Mouse (Mus musculus): Measurements from ENCODE around the gene Cnnm3. TPM values are rescaled to one million over a fixed set of nuclear protein-coding genes. Genes with fewer than 3 reads are reported as not detected.

The Cnnm3 gene
- polyA plus RNA-seq, 1 experiment from 2014 or later: 3.5 TPM

DNA sequence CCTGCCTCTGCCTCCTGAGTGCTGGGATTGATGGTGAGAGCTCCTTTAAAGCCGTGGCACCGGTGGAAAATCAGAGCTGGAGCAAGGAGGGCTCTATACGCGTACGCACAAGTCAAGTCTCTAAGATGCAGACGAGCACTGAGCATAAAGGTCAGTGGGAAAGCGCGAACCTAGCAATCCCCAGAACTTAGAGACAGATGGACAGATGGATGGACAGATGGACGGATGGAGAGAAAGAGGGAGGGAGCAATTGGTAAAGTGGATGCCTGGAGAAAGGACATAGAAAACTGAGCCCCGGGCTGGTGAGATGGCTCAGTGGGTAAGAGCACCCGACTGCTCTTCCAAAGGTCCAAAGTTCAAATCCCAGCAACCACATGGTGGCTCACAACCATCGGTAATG lies 29.1 kb downstream of the Cnnm3 start:
- H3K4me3 ChIP-seq (ENCODE audit: low read depth, low read length): no peak overlapping the region
- no peak for ATAC-seq (replicated peaks; ENCODE audit: insufficient number of reproducible peaks, low FRiP score, low TSS enrichment, low read depth)
- no peaks in the 10 kb centered on the region for H3K4me1 ChIP-seq (ENCODE audit: control insufficient read depth, insufficient read depth, low read length)
- no peak overlapping the region for H3K27ac ChIP-seq (replicated peaks; ENCODE audit: low read depth, low read length)
- no peak overlapping the region for H3K4me2 ChIP-seq (ENCODE audit: low read depth, low read length)
- 91% methylated on average over 12 of the region's 12 CpGs for WGBS
- no peaks in the 10 kb centered on the region for H3K27me3 ChIP-seq (ENCODE audit: control insufficient read depth, insufficient read depth, low read length)
- no peaks in the 10 kb centered on the region; the same call in 1 of the 2 replicates for H3K36me3 ChIP-seq (replicated peaks; ENCODE audit: control insufficient read depth, insufficient read depth, low read depth, low read length)
- no peak overlapping the region for H3K9ac ChIP-seq (replicated peaks; ENCODE audit: low read length)
- no peaks in the 10 kb centered on the region for H3K9me3 ChIP-seq (replicated peaks; ENCODE audit: control insufficient read depth, low read length)
- DNase-seq (ENCODE audit: low spot score): no peak

DNA sequence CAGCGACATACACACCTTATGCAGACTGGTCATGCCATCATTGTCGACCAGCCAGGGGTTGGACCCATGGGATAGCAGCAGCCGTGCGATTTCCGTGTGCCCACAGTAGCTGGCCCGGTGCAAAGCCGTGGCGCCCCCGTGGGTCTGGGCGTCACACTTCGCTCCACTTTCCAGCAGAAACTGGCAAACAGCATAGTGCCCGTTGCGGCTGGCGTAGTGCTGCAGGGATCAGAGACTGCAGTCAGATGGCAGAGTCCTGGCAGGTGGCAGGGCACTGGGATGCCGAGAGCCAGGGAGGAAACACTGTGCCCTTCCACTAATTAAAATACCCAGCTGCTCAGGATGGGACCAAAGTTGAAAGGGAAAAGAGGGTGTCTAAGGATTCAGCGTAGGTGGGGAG lies 30.2 kb downstream of the Cnnm3 start:
- DNase-seq (ENCODE audit: low spot score) (no peak), ATAC-seq (replicated peaks; ENCODE audit: insufficient number of reproducible peaks, low FRiP score, low TSS enrichment, low read depth) (no peak)
- no peak overlapping the region for H3K9ac ChIP-seq (replicated peaks; ENCODE audit: low read length)
- H3K4me3 ChIP-seq (ENCODE audit: low read depth, low read length): no peak overlapping the region
- H3K36me3 ChIP-seq (replicated peaks; ENCODE audit: control insufficient read depth, insufficient read depth, low read depth, low read length): no peaks in the 10 kb centered on the region; the same call in 1 of the 2 replicates
- H3K9me3 ChIP-seq (replicated peaks; ENCODE audit: control insufficient read depth, low read length): no peaks in the 10 kb centered on the region
- H3K27me3 ChIP-seq (ENCODE audit: control insufficient read depth, insufficient read depth, low read length): no peaks in the 10 kb centered on the region
- H3K27ac ChIP-seq (replicated peaks; ENCODE audit: low read depth, low read length): no peak overlapping the region
- H3K4me2 ChIP-seq (ENCODE audit: low read depth, low read length): no peak overlapping the region
- WGBS: 98% methylated on average over 16 of the region's 16 CpGs
- no peaks in the 10 kb centered on the region for H3K4me1 ChIP-seq (ENCODE audit: control insufficient read depth, insufficient read depth, low read length)

DNA sequence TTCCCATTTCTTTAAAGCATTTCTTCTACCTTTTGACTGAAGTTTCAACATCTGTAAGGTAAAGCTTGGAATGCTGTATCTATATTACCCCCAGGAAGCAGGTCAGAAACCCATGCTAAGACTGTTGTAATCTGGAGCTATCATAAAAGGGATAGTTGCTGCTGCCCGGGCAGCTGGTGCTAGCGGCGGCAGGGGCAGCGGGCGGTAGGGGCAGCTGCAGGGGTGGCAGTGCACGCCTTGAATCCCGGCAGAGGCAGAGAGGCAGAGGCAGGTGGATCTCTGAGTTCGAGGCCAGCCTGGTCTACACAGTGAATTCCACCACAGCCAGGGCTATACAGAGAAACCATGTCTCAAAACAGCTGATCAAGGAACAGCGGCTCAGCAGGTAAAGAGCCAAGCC lies 31.3 kb downstream of the Cnnm3 start:
- Histone ChIP-seq H3K36me3 (replicated peaks; ENCODE audit: control insufficient read depth, insufficient read depth, low read depth, low read length) (no peaks in the 10 kb centered on the region; the same call in 1 of the 2 replicates), H3K27ac (replicated peaks; ENCODE audit: low read depth, low read length) (no peak overlapping the region), H3K9ac (replicated peaks; ENCODE audit: low read length) (no peak overlapping the region), H3K4me2 (ENCODE audit: low read depth, low read length) (no peak overlapping the region), H3K9me3 (replicated peaks; ENCODE audit: control insufficient read depth, low read length) (no peaks in the 10 kb centered on the region), H3K4me3 (ENCODE audit: low read depth, low read length) (no peak overlapping the region), H3K27me3 (ENCODE audit: control insufficient read depth, insufficient read depth, low read length) (no peaks in the 10 kb centered on the region), H3K4me1 (ENCODE audit: control insufficient read depth, insufficient read depth, low read length) (peaks cover 4% of the 10 kb centered on the region)
- 94% methylated on average over 9 of the region's 9 CpGs for WGBS
- DNase-seq (ENCODE audit: low spot score) (no peak), ATAC-seq (replicated peaks; ENCODE audit: insufficient number of reproducible peaks, low FRiP score, low TSS enrichment, low read depth) (no peak)

DNA sequence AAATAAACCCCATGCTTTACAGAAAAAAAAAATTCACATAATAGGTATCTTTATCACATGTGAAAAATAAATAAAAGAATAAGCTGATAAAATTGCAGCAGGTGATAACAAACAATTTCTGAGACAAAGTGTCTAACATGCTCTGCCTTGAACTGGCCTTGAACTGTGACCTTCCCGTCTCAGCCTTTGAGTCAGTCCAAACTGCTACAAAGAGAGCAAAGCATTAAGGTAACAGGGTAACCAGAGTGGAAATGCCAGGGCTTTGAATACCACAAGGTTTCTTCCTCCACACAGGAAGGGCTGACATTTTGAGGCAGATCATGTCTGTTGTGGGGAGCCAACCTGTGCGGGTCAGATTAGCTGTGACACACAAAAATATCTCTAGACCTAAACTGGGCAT lies 33.7 kb downstream of the Cnnm3 start:
- Histone ChIP-seq H3K36me3 (replicated peaks; ENCODE audit: control insufficient read depth, insufficient read depth, low read depth, low read length) (peaks cover 7% of the 10 kb centered on the region), H3K27me3 (ENCODE audit: control insufficient read depth, insufficient read depth, low read length) (no peaks in the 10 kb centered on the region), H3K4me3 (ENCODE audit: low read depth, low read length) (no peak overlapping the region), H3K4me1 (ENCODE audit: control insufficient read depth, insufficient read depth, low read length) (peaks cover 10% of the 10 kb centered on the region), H3K27ac (replicated peaks; ENCODE audit: low read depth, low read length) (no peak overlapping the region), H3K9ac (replicated peaks; ENCODE audit: low read length) (no peak overlapping the region), H3K4me2 (ENCODE audit: low read depth, low read length) (no peak overlapping the region), H3K9me3 (replicated peaks; ENCODE audit: control insufficient read depth, low read length) (no peaks in the 10 kb centered on the region)
- DNase-seq (ENCODE audit: low spot score) (no peak), ATAC-seq (replicated peaks; ENCODE audit: insufficient number of reproducible peaks, low FRiP score, low TSS enrichment, low read depth) (no peak)
- WGBS: 71% methylated on average over 2 of the region's 2 CpGs

DNA sequence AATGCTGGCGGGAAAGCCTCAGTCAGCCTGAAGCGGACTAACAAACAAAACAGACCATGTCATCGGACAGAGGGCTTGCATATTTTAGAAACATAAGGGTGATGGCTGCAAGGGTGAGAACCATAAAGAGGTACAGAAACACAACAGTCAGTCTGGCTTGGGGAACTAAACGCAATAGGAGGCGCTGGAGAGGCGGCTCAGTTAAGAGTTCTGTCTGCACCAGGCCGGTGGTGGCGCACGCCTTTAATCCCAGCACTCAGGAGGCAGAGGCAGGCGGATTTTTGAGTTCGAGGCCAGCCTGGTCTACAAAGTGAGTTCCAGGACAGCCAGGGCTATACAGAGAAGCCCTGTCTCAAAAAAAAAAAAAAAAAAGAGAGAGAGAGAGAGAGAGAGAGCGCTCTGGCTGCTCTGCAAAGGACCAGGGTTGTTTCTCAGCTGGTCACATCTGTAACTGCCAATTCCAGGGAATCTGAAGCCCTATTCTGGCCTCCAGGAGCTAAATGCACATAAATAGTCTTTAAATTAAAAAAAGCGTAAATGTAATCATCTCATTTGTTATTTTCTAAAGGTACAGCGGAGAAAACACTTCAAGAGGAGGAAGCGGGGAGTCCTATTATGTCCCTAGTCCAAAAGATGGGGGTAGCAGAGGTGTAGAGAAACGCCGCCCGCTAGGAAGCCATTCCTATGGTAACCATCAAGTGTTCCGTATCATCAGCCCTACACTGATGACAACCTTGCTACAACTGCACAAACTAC lies 34.4 kb downstream of the Cnnm3 start:
- no peaks in the 10 kb centered on the region for H3K9me3 ChIP-seq (replicated peaks; ENCODE audit: control insufficient read depth, low read length)
- WGBS: 73% methylated on average over 19 of the region's 19 CpGs
- peak overlapping the region; percentile 84 for H3K9ac ChIP-seq (replicated peaks; ENCODE audit: low read length)
- DNase-seq (ENCODE audit: low spot score): no peak
- peak overlapping the region; percentile 81 for H3K4me2 ChIP-seq (ENCODE audit: low read depth, low read length)
- H3K36me3 ChIP-seq (replicated peaks; ENCODE audit: control insufficient read depth, insufficient read depth, low read depth, low read length): peaks cover 10% of the 10 kb centered on the region
- no peak overlapping the region for H3K27ac ChIP-seq (replicated peaks; ENCODE audit: low read depth, low read length)
- ATAC-seq (replicated peaks; ENCODE audit: insufficient number of reproducible peaks, low FRiP score, low TSS enrichment, low read depth): no peak
- peaks cover 10% of the 10 kb centered on the region for H3K4me1 ChIP-seq (ENCODE audit: control insufficient read depth, insufficient read depth, low read length)
- no peaks in the 10 kb centered on the region for H3K27me3 ChIP-seq (ENCODE audit: control insufficient read depth, insufficient read depth, low read length)
- H3K4me3 ChIP-seq (ENCODE audit: low read depth, low read length): peak overlapping the region; percentile 67

DNA sequence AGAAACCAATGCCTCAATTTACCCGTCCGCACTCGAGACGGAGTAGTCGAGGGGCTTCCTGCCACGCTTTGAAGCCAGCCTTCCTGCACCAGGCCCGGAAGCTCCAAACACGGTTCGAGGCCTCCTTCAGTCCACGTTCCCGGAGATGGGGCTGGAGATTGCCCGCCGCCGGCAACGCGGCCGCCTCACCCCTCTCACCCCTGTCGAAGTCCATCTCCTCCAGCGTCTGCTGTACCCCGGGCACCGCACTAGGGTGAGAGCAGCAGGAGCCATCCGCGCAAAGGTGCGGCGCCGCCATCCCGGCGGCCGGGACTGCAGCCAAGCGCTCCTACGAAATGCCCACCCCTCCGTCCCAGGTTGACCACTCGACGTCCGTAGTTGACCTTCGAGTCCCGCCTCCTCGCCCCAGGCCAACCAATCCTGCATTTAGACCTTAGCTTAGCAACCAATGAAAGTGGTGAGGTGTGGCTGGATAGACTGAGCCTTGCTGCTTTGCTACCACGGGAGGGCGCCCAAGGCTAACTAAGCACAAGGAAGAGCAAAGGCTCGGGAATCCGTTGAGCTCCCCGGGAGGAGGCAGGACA lies 35.3 kb downstream of the Cnnm3 start, which contains the start of gene Ankrd39:
Ankrd39 (minus strand) TSS at position 558 of the 584 bp plus-strand sequence.
- H3K36me3 ChIP-seq (replicated peaks; ENCODE audit: control insufficient read depth, insufficient read depth, low read depth, low read length): peaks cover 18% of the 10 kb centered on the region
- peak; percentile 95 for ATAC-seq (replicated peaks; ENCODE audit: insufficient number of reproducible peaks, low FRiP score, low TSS enrichment, low read depth)
- H3K27ac ChIP-seq (replicated peaks; ENCODE audit: low read depth, low read length): peak within 1 kb of the TSS; percentile 52
- H3K27me3 ChIP-seq (ENCODE audit: control insufficient read depth, insufficient read depth, low read length): no peaks in the 10 kb centered on the region
- DNase-seq (ENCODE audit: low spot score): peak; percentile 99
- H3K9ac ChIP-seq (replicated peaks; ENCODE audit: low read length): peak within 1 kb of the TSS; percentile 84
- under 1% methylated on average over 43 of the region's 43 CpGs for WGBS
- no peaks in the 10 kb centered on the region for H3K9me3 ChIP-seq (replicated peaks; ENCODE audit: control insufficient read depth, low read length)
- H3K4me2 ChIP-seq (ENCODE audit: low read depth, low read length): peak within 1 kb of the TSS; percentile 81
- peak within 1 kb of the TSS; percentile 67 for H3K4me3 ChIP-seq (ENCODE audit: low read depth, low read length)
- H3K4me1 ChIP-seq (ENCODE audit: control insufficient read depth, insufficient read depth, low read length): peaks cover 10% of the 10 kb centered on the region

DNA sequence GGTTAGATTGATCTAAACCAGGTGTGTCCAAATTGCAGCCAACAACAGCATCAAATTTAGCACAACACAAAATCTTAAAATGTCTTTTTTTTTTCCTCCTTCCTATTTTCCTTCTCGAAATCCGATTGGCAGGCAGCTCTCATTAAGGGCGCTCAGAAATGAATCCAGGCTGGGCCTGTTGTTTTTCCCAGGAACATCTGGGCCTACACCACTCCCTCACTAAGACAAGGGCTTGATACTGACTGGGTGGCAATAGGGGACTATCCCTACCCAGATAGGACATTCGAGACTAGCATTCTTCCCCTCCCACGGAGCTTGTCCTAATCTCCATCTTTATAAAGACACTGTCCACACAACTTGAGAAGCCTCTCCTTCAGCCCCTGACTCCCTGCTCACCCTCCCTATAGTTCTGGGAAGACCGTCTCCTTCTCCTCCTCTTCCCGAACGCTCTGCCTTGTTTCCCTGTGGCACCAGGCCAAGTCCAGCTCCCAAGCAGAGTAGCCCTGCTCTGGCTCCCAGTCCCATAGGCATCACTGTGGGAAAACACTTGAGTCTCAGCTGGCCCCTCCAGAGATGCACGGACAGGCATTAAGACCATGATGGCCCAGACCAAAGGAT lies 36.4 kb downstream of the Cnnm3 start:
- H3K4me3 ChIP-seq (ENCODE audit: low read depth, low read length): no peak overlapping the region
- peak; percentile 49 for DNase-seq (ENCODE audit: low spot score)
- peaks cover 28% of the 10 kb centered on the region for H3K36me3 ChIP-seq (replicated peaks; ENCODE audit: control insufficient read depth, insufficient read depth, low read depth, low read length)
- ATAC-seq (replicated peaks; ENCODE audit: insufficient number of reproducible peaks, low FRiP score, low TSS enrichment, low read depth): no peak
- no peaks in the 10 kb centered on the region for H3K27me3 ChIP-seq (ENCODE audit: control insufficient read depth, insufficient read depth, low read length)
- H3K9me3 ChIP-seq (replicated peaks; ENCODE audit: control insufficient read depth, low read length): no peaks in the 10 kb centered on the region
- peak overlapping the region; percentile 52; the same call in 1 of the 2 replicates for H3K27ac ChIP-seq (replicated peaks; ENCODE audit: low read depth, low read length)
- peak overlapping the region; percentile 9 for H3K9ac ChIP-seq (replicated peaks; ENCODE audit: low read length)
- no peak overlapping the region for H3K4me2 ChIP-seq (ENCODE audit: low read depth, low read length)
- H3K4me1 ChIP-seq (ENCODE audit: control insufficient read depth, insufficient read depth, low read length): peaks cover 10% of the 10 kb centered on the region
- 44% methylated on average over 9 of the region's 9 CpGs for WGBS

DNA sequence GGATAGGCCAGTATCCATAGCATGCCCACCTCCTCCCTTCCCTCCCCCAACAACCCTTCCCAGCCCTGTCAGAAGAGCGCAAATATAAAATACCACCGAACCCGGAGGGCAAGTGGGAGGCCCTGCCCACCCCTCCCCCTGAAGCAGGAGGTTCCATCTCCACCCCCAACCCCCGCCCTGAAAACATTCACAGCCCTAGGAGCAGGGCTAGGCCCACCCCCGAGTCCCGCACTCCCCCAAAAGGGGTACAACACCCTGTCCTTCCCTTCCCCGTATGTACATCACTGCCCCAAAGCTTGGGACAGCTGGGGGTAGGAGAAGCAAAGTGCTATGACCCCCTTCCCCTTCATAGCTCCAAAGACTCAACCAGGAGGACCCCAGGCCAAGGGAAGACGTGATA lies 37.1 kb downstream of the Cnnm3 start:
- 55% methylated on average over 8 of the region's 8 CpGs for WGBS
- ATAC-seq (replicated peaks; ENCODE audit: insufficient number of reproducible peaks, low FRiP score, low TSS enrichment, low read depth) (no peak), DNase-seq (ENCODE audit: low spot score) (no peak)
- no peak overlapping the region for H3K4me2 ChIP-seq (ENCODE audit: low read depth, low read length)
- peaks cover 32% of the 10 kb centered on the region for H3K36me3 ChIP-seq (replicated peaks; ENCODE audit: control insufficient read depth, insufficient read depth, low read depth, low read length)
- no peak overlapping the region for H3K27ac ChIP-seq (replicated peaks; ENCODE audit: low read depth, low read length)
- H3K27me3 ChIP-seq (ENCODE audit: control insufficient read depth, insufficient read depth, low read length): no peaks in the 10 kb centered on the region
- no peak overlapping the region; the same call in 1 of the 2 replicates for H3K4me3 ChIP-seq (ENCODE audit: low read depth, low read length)
- peaks cover 10% of the 10 kb centered on the region for H3K4me1 ChIP-seq (ENCODE audit: control insufficient read depth, insufficient read depth, low read length)
- H3K9me3 ChIP-seq (replicated peaks; ENCODE audit: control insufficient read depth, low read length): no peaks in the 10 kb centered on the region
- H3K9ac ChIP-seq (replicated peaks; ENCODE audit: low read length): no peak overlapping the region
